Mouse (Mus musculus): ENCODE measurements around the gene Tex264. TPM values are rescaled to one million over a fixed set of nuclear protein-coding genes. Genes with fewer than 3 reads are reported as not detected.
A peak's percentile ranks its signal among the peaks of the same experiment; 100 is the strongest.

Gene Tex264
- polyA plus RNA-seq, 1 experiment from 2014 or later, result 40.7 TPM

DNA sequence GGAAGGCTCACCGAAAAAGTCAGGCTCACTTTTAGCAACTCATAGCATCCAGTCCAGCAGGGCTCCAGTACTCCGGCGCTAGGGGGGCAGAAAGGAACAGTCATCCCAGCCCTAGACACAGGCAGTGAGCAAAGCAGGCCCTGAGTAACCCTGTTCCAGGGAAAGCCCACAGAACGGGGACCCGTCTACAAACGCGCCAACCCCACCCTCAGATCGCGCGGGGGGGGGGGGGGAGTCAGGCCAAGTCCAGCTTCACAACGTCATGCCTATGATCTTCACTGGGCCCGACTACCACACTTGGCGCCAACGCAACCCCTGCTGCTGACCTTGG is 844 bp downstream of the Tex264 start:
- Histone ChIP-seq H3K9me3 (replicated peaks) (no peaks in the 10 kb centered on the region), H3K4me2 (replicated peaks) (peak overlapping the region; percentile 82), H3K4me1 (peaks cover 18% of the 10 kb centered on the region), H3K27me3 (no peaks in the 10 kb centered on the region), H3K36me3 (peaks cover 17% of the 10 kb centered on the region; the same call in 1 of the 2 replicates), H3K27ac (no peak overlapping the region), H3K4me3 (peak overlapping the region; percentile 67), H3K9ac (peak overlapping the region; percentile 74)
- WGBS, result 7% methylated on average over 13 of the region's 14 CpGs
- peak; percentile 18; the same call in 1 of the 2 replicates for ATAC-seq (ENCODE audit: low FRiP score)

DNA sequence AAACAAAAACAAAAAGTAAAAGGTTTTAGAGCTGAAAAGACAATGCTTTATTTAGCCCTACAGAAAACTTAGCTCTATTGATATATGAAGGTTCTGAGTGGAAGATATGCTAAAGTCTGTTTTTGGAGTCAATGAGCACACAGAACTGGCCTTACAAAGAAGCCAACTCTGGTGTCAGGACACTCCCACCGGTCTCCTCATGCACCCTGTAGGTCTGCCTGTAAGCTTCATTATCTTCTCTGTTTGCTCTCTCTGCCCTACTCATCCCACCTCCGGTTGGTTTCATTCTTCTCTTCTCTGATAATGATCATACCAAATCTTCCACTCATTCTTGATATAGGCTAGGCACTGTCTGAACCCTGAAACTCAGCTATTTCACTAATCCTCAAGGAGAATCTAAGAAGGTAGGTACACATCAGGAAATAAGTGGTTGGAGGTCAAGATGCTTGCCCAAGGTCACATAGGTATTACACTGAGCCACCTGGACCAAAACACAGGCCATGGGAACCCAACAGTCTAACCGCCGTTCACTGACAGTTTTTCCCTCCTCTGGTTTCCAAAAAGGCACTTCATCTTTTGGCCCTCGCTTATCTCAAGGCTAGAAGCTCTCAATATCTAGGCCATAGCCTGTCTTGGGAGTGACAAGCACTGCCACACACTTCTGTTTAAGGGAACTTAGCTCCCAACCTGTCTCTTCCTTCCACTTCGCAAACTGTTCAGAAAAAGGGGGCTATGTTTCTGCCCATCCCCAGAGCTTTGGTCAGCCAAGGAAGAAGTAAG is 1.4 kb downstream of the Tex264 start:
- Histone ChIP-seq H3K4me3 (peak overlapping the region; percentile 67), H3K27me3 (no peaks in the 10 kb centered on the region), H3K27ac (no peak overlapping the region), H3K4me2 (replicated peaks) (peak overlapping the region; percentile 82), H3K36me3 (peaks cover 21% of the 10 kb centered on the region; the same call in 1 of the 2 replicates), H3K9me3 (replicated peaks) (no peaks in the 10 kb centered on the region), H3K4me1 (peaks cover 18% of the 10 kb centered on the region), H3K9ac (peak overlapping the region; percentile 74)
- ATAC-seq (ENCODE audit: low FRiP score), result no peak
- WGBS, result 81% methylated on average over 6 of the region's 6 CpGs

GRCm38 (mm10) chr9:106681026-106681425 is 4.7 kb downstream of the Tex264 start:
- H3K4me3 ChIP-seq, result no peak overlapping the region
- ATAC-seq (ENCODE audit: low FRiP score), result no peak
- H3K9me3 ChIP-seq (replicated peaks), result no peaks in the 10 kb centered on the region
- no peak overlapping the region for H3K27ac ChIP-seq
- H3K4me2 ChIP-seq (replicated peaks), result no peak overlapping the region
- H3K27me3 ChIP-seq, result no peaks in the 10 kb centered on the region
- peaks cover 10% of the 10 kb centered on the region for H3K4me1 ChIP-seq
- H3K9ac ChIP-seq, result no peak overlapping the region
- H3K36me3 ChIP-seq, result peaks cover 21% of the 10 kb centered on the region; the same call in 1 of the 2 replicates
- WGBS, result 90% methylated on average over 9 of the region's 9 CpGs

GRCm38 (mm10) chr9:106678242-106678641 is 7.5 kb downstream of the Tex264 start:
- 81% methylated on average over 4 of the region's 4 CpGs for WGBS
- H3K4me3 ChIP-seq, result no peak overlapping the region
- no peaks in the 10 kb centered on the region for H3K4me1 ChIP-seq
- peaks cover 22% of the 10 kb centered on the region; the same call in 1 of the 2 replicates for H3K36me3 ChIP-seq
- H3K27ac ChIP-seq, result no peak overlapping the region
- no peaks in the 10 kb centered on the region for H3K9me3 ChIP-seq (replicated peaks)
- no peaks in the 10 kb centered on the region for H3K27me3 ChIP-seq
- H3K4me2 ChIP-seq (replicated peaks), result no peak overlapping the region
- ATAC-seq (ENCODE audit: low FRiP score), result no peak
- no peak overlapping the region for H3K9ac ChIP-seq

DNA sequence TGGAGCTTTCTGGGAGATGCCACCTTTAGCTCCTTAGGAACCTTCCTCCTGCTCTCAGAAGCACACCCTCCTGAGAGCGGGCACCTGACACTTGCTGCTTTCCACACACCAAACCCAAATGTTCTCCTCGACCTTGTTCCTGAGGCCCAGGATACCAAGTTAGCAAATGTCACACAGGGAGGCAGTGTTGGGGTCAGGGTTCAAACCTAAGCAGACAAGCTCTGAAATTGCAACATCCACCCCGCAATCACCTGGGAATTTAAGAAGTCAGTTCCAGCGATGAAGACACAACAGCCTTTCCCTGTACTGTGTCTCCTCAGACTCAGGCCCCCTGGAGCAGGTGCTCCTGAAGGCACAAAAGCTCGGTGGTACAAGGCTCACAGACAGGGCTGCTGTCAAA is 8.0 kb downstream of the Tex264 start:
- Histone ChIP-seq H3K27ac (no peak overlapping the region), H3K36me3 (peaks cover 28% of the 10 kb centered on the region), H3K9me3 (replicated peaks) (no peaks in the 10 kb centered on the region), H3K4me3 (no peak overlapping the region), H3K4me1 (no peaks in the 10 kb centered on the region), H3K9ac (no peak overlapping the region), H3K27me3 (no peaks in the 10 kb centered on the region), H3K4me2 (replicated peaks) (no peak overlapping the region)
- WGBS, result 90% methylated on average over 5 of the region's 5 CpGs
- ATAC-seq (ENCODE audit: low FRiP score), result no peak

GRCm38 (mm10) chr9:106676571-106676970 is 9.2 kb downstream of the Tex264 start:
- 76% methylated on average over 4 of the region's 4 CpGs for WGBS
- no peak for ATAC-seq (ENCODE audit: low FRiP score)
- peaks cover 30% of the 10 kb centered on the region for H3K36me3 ChIP-seq
- no peak overlapping the region for H3K4me3 ChIP-seq
- H3K9ac ChIP-seq, result no peak overlapping the region
- H3K4me2 ChIP-seq (replicated peaks), result no peak overlapping the region
- H3K27ac ChIP-seq, result no peak overlapping the region
- H3K4me1 ChIP-seq, result no peaks in the 10 kb centered on the region
- no peaks in the 10 kb centered on the region for H3K27me3 ChIP-seq
- H3K9me3 ChIP-seq (replicated peaks), result no peaks in the 10 kb centered on the region

DNA sequence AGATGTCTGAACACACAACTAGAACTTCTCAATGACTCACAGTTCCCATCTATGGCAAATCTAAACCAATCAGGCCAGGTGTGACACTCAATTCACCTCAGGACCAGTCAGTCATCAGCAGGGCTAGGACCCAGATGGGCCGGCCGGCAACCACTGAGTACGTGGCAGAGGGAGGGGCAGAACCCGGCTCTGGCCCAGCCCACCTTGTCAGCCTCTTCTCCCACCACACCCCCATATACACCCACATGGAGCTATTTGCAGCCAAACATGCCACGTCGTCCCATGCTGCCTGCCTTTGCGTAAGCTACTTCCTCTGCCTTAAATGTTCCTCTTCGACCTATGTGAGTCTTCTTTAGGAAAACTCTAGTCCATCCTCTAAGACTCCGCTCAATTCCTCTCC is 9.8 kb downstream of the Tex264 start:
- Histone ChIP-seq H3K27me3 (no peaks in the 10 kb centered on the region), H3K36me3 (peaks cover 30% of the 10 kb centered on the region), H3K9me3 (replicated peaks) (no peaks in the 10 kb centered on the region), H3K4me1 (no peaks in the 10 kb centered on the region), H3K27ac (no peak overlapping the region), H3K9ac (no peak overlapping the region), H3K4me2 (replicated peaks) (no peak overlapping the region), H3K4me3 (no peak overlapping the region)
- ATAC-seq (ENCODE audit: low FRiP score), result 0 out of 2 replicates have a peak, but pooled peaks have one; percentile 22
- 81% methylated on average over 9 of the region's 9 CpGs for WGBS

- Histone ChIP-seq H3K9me3 (replicated peaks) (no peaks in the 10 kb centered on the region), H3K27me3 (no peaks in the 10 kb centered on the region), H3K4me3 (no peak overlapping the region), H3K9ac (no peak overlapping the region), H3K36me3 (peaks cover 31% of the 10 kb centered on the region), H3K27ac (no peak overlapping the region), H3K4me1 (no peaks in the 10 kb centered on the region), H3K4me2 (replicated peaks) (no peak overlapping the region)
- peak; percentile 60; the same call in 1 of the 2 replicates for ATAC-seq (ENCODE audit: low FRiP score)
- 0% methylated on average over 1 of the region's 1 CpGs for WGBS
Measured at GRCm38 (mm10) chr9:106675480-106675879, 10.2 kb downstream of the Tex264 start.

DNA sequence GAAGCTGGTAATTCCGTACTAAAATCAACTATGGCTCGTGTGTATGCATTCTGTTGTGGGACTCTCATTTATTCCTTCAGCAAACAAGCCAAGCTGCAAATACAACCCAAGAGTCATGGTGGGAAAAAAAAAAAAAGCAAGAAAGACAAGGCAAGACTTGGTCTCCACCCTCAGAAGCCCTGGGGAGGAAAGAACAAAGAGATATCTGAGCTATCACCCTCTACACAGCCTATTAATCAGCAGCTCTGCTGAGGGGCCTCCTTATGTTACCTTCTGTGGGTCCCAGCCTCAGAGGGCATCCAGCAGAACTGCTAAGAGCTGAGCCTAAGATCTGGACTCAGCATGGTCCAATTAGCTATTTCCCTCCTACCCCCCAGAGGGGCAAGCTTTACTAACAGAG is 11.9 kb downstream of the Tex264 start:
- H3K4me2 ChIP-seq (replicated peaks), result no peak overlapping the region
- peaks cover 28% of the 10 kb centered on the region for H3K36me3 ChIP-seq
- WGBS, result 86% methylated on average over 2 of the region's 2 CpGs
- no peaks in the 10 kb centered on the region for H3K4me1 ChIP-seq
- no peaks in the 10 kb centered on the region for H3K9me3 ChIP-seq (replicated peaks)
- ATAC-seq (ENCODE audit: low FRiP score), result no peak
- H3K27me3 ChIP-seq, result no peaks in the 10 kb centered on the region
- H3K27ac ChIP-seq, result no peak overlapping the region
- H3K9ac ChIP-seq, result no peak overlapping the region
- no peak overlapping the region for H3K4me3 ChIP-seq

DNA sequence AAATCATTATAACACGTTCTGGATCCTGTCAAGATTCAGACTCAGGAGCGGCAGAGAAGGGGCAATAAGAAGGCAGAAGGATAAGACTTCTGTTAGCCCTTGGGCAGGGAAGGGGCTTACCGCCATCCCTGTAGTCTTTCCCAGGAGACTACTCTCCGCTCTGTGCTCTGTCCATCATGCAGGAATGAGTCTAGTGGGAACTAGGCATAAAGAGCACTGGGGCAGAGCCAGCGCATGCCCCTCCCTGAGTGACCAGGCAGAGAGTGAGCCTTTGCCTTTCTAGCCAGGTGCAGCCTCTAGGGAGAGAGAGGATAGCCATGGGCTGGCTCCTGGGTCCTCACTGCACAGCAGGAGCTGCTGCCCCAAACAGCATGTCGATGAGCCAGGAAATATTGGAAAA is 20.9 kb downstream of the Tex264 start:
- Histone ChIP-seq H3K27ac (peak overlapping the region; percentile 70), H3K9ac (no peak overlapping the region), H3K36me3 (peaks cover 36% of the 10 kb centered on the region), H3K9me3 (replicated peaks) (no peaks in the 10 kb centered on the region), H3K4me1 (peaks cover 18% of the 10 kb centered on the region), H3K4me3 (no peak overlapping the region), H3K27me3 (no peaks in the 10 kb centered on the region), H3K4me2 (replicated peaks) (no peak overlapping the region)
- ATAC-seq (ENCODE audit: low FRiP score), result 0 out of 2 replicates have a peak, but pooled peaks have one; percentile 18
- 64% methylated on average over 6 of the region's 6 CpGs for WGBS

GRCm38 (mm10) chr9:106664433-106664832 is 21.3 kb downstream of the Tex264 start:
- Histone ChIP-seq H3K9ac (no peak overlapping the region), H3K9me3 (replicated peaks) (no peaks in the 10 kb centered on the region), H3K4me2 (replicated peaks) (no peak overlapping the region), H3K4me1 (peaks cover 22% of the 10 kb centered on the region), H3K4me3 (no peak overlapping the region), H3K36me3 (peaks cover 37% of the 10 kb centered on the region), H3K27me3 (no peaks in the 10 kb centered on the region), H3K27ac (peak overlapping the region; percentile 70)
- WGBS, result 29% methylated on average over 4 of the region's 4 CpGs
- peak; percentile 65 for ATAC-seq (ENCODE audit: low FRiP score)

GRCm38 (mm10) chr9:106663200-106663599 is 22.5 kb downstream of the Tex264 start:
- Histone ChIP-seq H3K4me1 (peaks cover 26% of the 10 kb centered on the region), H3K4me2 (replicated peaks) (no peak overlapping the region), H3K4me3 (no peak overlapping the region), H3K9ac (no peak overlapping the region), H3K27ac (no peak overlapping the region), H3K36me3 (peaks cover 41% of the 10 kb centered on the region), H3K9me3 (replicated peaks) (no peaks in the 10 kb centered on the region), H3K27me3 (no peaks in the 10 kb centered on the region)
- WGBS, result 89% methylated on average over 6 of the region's 6 CpGs
- no peak for ATAC-seq (ENCODE audit: low FRiP score)

- Histone ChIP-seq H3K27ac (no peak overlapping the region), H3K9me3 (replicated peaks) (no peaks in the 10 kb centered on the region), H3K4me3 (no peak overlapping the region), H3K9ac (no peak overlapping the region), H3K4me1 (peaks cover 39% of the 10 kb centered on the region), H3K36me3 (peaks cover 34% of the 10 kb centered on the region), H3K4me2 (replicated peaks) (no peak overlapping the region), H3K27me3 (peaks cover 9% of the 10 kb centered on the region)
- no peak for ATAC-seq (ENCODE audit: low FRiP score)
- 55% methylated on average over 1 of the region's 1 CpGs for WGBS
Measured at GRCm38 (mm10) chr9:106659935-106660334, 25.8 kb downstream of the Tex264 start.
